Mouse (Mus musculus): ENCODE results near the gene Gm14085. TPM values are rescaled to one million over a fixed set of nuclear protein-coding genes. Genes with fewer than 3 reads are reported as not detected.

The Gm14085 gene
- polyA plus RNA-seq, 1 experiment, result 4.7 TPM

GRCm38 (mm10) chr2:122534671-122535070 is 49.9 kb downstream of the Gm14085 start:
- 85% methylated on average over 2 of the region's 2 CpGs for WGBS
- no peak for TF ChIP-seq POLR2A (IDR thresholded peaks at IDR 0.05; ENCODE audit: control insufficient read depth, extremely low read depth, insufficient read depth, low read length, poor library complexity)
- no peak for TF ChIP-seq CTCF (IDR thresholded peaks at IDR 0.05; ENCODE audit: borderline replicate concordance, control insufficient read depth, extremely low read depth, insufficient read depth, low read length, poor library complexity)
- no peaks in the 10 kb centered on the region for H3K27me3 ChIP-seq (ENCODE audit: control insufficient read depth, insufficient read depth, low read length)

GRCm38 (mm10) chr2:122558317-122558716 is 73.6 kb downstream of the Gm14085 start:
- Histone ChIP-seq H3K36me3 (ENCODE audit: control insufficient read depth, insufficient read depth, low read length) (no peaks in the 10 kb centered on the region), H3K27me3 (ENCODE audit: control insufficient read depth, insufficient read depth, low read length) (no peaks in the 10 kb centered on the region), H3K4me1 (replicated peaks; ENCODE audit: control insufficient read depth, insufficient read depth, low read length) (no peaks in the 10 kb centered on the region), H3K4me3 (ENCODE audit: control insufficient read depth, insufficient read depth, low read length) (no peak overlapping the region), H3K27ac (ENCODE audit: control insufficient read depth, insufficient read depth, low read length) (no peak overlapping the region)
- TF ChIP-seq CTCF (IDR thresholded peaks at IDR 0.05; ENCODE audit: borderline replicate concordance, control insufficient read depth, extremely low read depth, insufficient read depth, low read length, poor library complexity) (peak; percentile 46; the same call in 1 of the 2 replicates), POLR2A (IDR thresholded peaks at IDR 0.05; ENCODE audit: control insufficient read depth, extremely low read depth, insufficient read depth, low read length, poor library complexity) (no peak)
- 20% methylated on average over 2 of the region's 2 CpGs for WGBS
- peak; percentile 65 for DNase-seq

More at GRCm38 (mm10) chr2:122534671-122535070, 49.9 kb downstream of the Gm14085 start:
- no peak overlapping the region for H3K27ac ChIP-seq (ENCODE audit: control insufficient read depth, insufficient read depth, low read length)
- H3K4me1 ChIP-seq (replicated peaks; ENCODE audit: control insufficient read depth, insufficient read depth, low read length), result no peaks in the 10 kb centered on the region
- no peak for DNase-seq
- no peaks in the 10 kb centered on the region for H3K36me3 ChIP-seq (ENCODE audit: control insufficient read depth, insufficient read depth, low read length)
- no peak overlapping the region for H3K4me3 ChIP-seq (ENCODE audit: control insufficient read depth, insufficient read depth, low read length)

GRCm38 (mm10) chr2:122561221-122561620 is 76.5 kb downstream of the Gm14085 start:
- no peak for DNase-seq
- Histone ChIP-seq H3K4me3 (ENCODE audit: control insufficient read depth, insufficient read depth, low read length) (no peak overlapping the region), H3K27me3 (ENCODE audit: control insufficient read depth, insufficient read depth, low read length) (no peaks in the 10 kb centered on the region), H3K27ac (ENCODE audit: control insufficient read depth, insufficient read depth, low read length) (no peak overlapping the region), H3K36me3 (ENCODE audit: control insufficient read depth, insufficient read depth, low read length) (no peaks in the 10 kb centered on the region), H3K4me1 (replicated peaks; ENCODE audit: control insufficient read depth, insufficient read depth, low read length) (no peaks in the 10 kb centered on the region)
- WGBS, result 65% methylated on average over 5 of the region's 5 CpGs
- no peak for TF ChIP-seq CTCF (IDR thresholded peaks at IDR 0.05; ENCODE audit: borderline replicate concordance, control insufficient read depth, extremely low read depth, insufficient read depth, low read length, poor library complexity)
- no peak for TF ChIP-seq POLR2A (IDR thresholded peaks at IDR 0.05; ENCODE audit: control insufficient read depth, extremely low read depth, insufficient read depth, low read length, poor library complexity)

GRCm38 (mm10) chr2:122562251-122562650 is 77.5 kb downstream of the Gm14085 start:
- DNase-seq, result no peak
- no peaks in the 10 kb centered on the region for H3K36me3 ChIP-seq (ENCODE audit: control insufficient read depth, insufficient read depth, low read length)
- H3K4me3 ChIP-seq (ENCODE audit: control insufficient read depth, insufficient read depth, low read length), result no peak overlapping the region
- TF ChIP-seq CTCF (IDR thresholded peaks at IDR 0.05; ENCODE audit: borderline replicate concordance, control insufficient read depth, extremely low read depth, insufficient read depth, low read length, poor library complexity) (no peak), POLR2A (IDR thresholded peaks at IDR 0.05; ENCODE audit: control insufficient read depth, extremely low read depth, insufficient read depth, low read length, poor library complexity) (no peak)
- H3K27me3 ChIP-seq (ENCODE audit: control insufficient read depth, insufficient read depth, low read length), result no peaks in the 10 kb centered on the region
- H3K4me1 ChIP-seq (replicated peaks; ENCODE audit: control insufficient read depth, insufficient read depth, low read length), result no peaks in the 10 kb centered on the region
- 79% methylated on average over 1 of the region's 1 CpGs for WGBS
- no peak overlapping the region for H3K27ac ChIP-seq (ENCODE audit: control insufficient read depth, insufficient read depth, low read length)

DNA sequence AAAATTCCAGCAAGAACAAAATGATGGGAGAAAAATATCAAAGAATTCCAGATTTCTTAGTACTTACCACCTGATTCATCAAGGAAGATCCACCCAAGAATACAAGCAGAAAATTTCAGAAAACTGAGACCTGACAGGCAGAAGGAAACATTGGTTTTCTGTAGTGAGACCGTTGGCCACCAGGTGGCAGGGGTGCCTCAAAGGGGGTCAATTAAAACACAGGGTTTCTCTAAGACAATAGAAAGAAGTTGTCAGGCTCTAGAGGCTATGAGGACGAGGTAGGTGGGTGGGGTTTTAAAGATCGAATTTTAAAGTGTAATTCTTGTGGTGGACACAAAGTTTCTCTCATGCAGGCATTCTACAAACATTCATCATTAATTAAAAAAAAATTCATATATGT is 84.7 kb downstream of the Gm14085 start:
- H3K36me3 ChIP-seq (ENCODE audit: control insufficient read depth, insufficient read depth, low read length), result no peaks in the 10 kb centered on the region
- H3K4me3 ChIP-seq (ENCODE audit: control insufficient read depth, insufficient read depth, low read length), result no peak overlapping the region
- WGBS, result 3% methylated on average over 3 of the region's 3 CpGs
- H3K4me1 ChIP-seq (replicated peaks; ENCODE audit: control insufficient read depth, insufficient read depth, low read length), result no peaks in the 10 kb centered on the region
- TF ChIP-seq POLR2A (IDR thresholded peaks at IDR 0.05; ENCODE audit: control insufficient read depth, extremely low read depth, insufficient read depth, low read length, poor library complexity) (no peak), CTCF (IDR thresholded peaks at IDR 0.05; ENCODE audit: borderline replicate concordance, control insufficient read depth, extremely low read depth, insufficient read depth, low read length, poor library complexity) (no peak)
- no peaks in the 10 kb centered on the region for H3K27me3 ChIP-seq (ENCODE audit: control insufficient read depth, insufficient read depth, low read length)
- no peak overlapping the region for H3K27ac ChIP-seq (ENCODE audit: control insufficient read depth, insufficient read depth, low read length)
- peak; percentile 71 for DNase-seq

- no peak overlapping the region for H3K27ac ChIP-seq (ENCODE audit: control insufficient read depth, insufficient read depth, low read length)
- H3K4me1 ChIP-seq (replicated peaks; ENCODE audit: control insufficient read depth, insufficient read depth, low read length), result no peaks in the 10 kb centered on the region
- WGBS, result 79% methylated on average over 4 of the region's 4 CpGs
- H3K4me3 ChIP-seq (ENCODE audit: control insufficient read depth, insufficient read depth, low read length), result no peak overlapping the region
- no peak for TF ChIP-seq CTCF (IDR thresholded peaks at IDR 0.05; ENCODE audit: borderline replicate concordance, control insufficient read depth, extremely low read depth, insufficient read depth, low read length, poor library complexity)
- no peak for TF ChIP-seq POLR2A (IDR thresholded peaks at IDR 0.05; ENCODE audit: control insufficient read depth, extremely low read depth, insufficient read depth, low read length, poor library complexity)
- H3K36me3 ChIP-seq (ENCODE audit: control insufficient read depth, insufficient read depth, low read length), result no peaks in the 10 kb centered on the region
- H3K27me3 ChIP-seq (ENCODE audit: control insufficient read depth, insufficient read depth, low read length), result no peaks in the 10 kb centered on the region
- no peak for DNase-seq
These were observed 85.7 kb downstream of the Gm14085 start for GRCm38 (mm10) chr2:122570430-122570829.

- Histone ChIP-seq H3K27me3 (ENCODE audit: control insufficient read depth, insufficient read depth, low read length) (no peaks in the 10 kb centered on the region), H3K27ac (ENCODE audit: control insufficient read depth, insufficient read depth, low read length) (no peak overlapping the region), H3K4me3 (ENCODE audit: control insufficient read depth, insufficient read depth, low read length) (no peak overlapping the region), H3K4me1 (replicated peaks; ENCODE audit: control insufficient read depth, insufficient read depth, low read length) (no peaks in the 10 kb centered on the region), H3K36me3 (ENCODE audit: control insufficient read depth, insufficient read depth, low read length) (no peaks in the 10 kb centered on the region)
- WGBS, result 89% methylated on average over 4 of the region's 4 CpGs
- TF ChIP-seq CTCF (IDR thresholded peaks at IDR 0.05; ENCODE audit: borderline replicate concordance, control insufficient read depth, extremely low read depth, insufficient read depth, low read length, poor library complexity), result no peak
- no peak for TF ChIP-seq POLR2A (IDR thresholded peaks at IDR 0.05; ENCODE audit: control insufficient read depth, extremely low read depth, insufficient read depth, low read length, poor library complexity)
- DNase-seq, result no peak
These were observed 86.6 kb downstream of the Gm14085 start for GRCm38 (mm10) chr2:122571326-122571725.
